Mouse (Mus musculus): ENCODE results near the gene Troap. TPM values are rescaled to one million over a fixed set of nuclear protein-coding genes. Genes with fewer than 3 reads are reported as not detected.
"Not testable (repeated sequence)": the region's sequence is repeated elsewhere in the genome, so short reads cannot be mapped to it uniquely, and the experiment has no call there.

The Troap gene
- polyA plus RNA-seq, 1 experiment from 2014 or later, result 2.4 TPM

DNA sequence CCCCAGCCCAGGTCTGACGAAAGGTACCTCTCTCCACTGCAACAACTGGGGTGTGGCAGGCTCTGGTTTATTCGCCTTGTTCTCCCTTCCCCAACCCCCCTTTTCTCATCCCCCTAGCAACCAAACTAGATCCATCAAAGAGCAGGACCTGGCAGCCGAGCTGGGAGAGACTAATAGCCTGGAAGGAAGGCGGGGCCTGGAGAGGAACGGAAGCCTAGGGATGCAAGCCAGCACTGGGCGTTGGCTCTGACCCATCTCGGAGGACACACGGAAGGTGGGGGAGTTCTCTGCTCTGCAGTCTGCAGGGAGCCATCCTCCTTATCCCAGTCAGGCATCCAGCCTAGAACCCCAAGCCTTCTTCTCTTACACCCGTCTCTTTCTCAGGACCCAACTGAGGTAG lies 21.0 kb upstream of the Troap start:
- Histone ChIP-seq H3K4me2 (ENCODE audit: low read depth, low read length) (no peak overlapping the region), H3K9ac (replicated peaks; ENCODE audit: low read depth, low read length) (no peak overlapping the region), H3K4me3 (ENCODE audit: low read depth, low read length) (no peak overlapping the region), H3K36me3 (ENCODE audit: control insufficient read depth, insufficient read depth, low read length) (no peaks in the 10 kb centered on the region), H3K9me3 (ENCODE audit: control insufficient read depth, low read length) (no peaks in the 10 kb centered on the region), H3K27me3 (ENCODE audit: control insufficient read depth, insufficient read depth, low read length) (peaks cover 48% of the 10 kb centered on the region), H3K4me1 (ENCODE audit: control insufficient read depth, insufficient read depth, low read length) (peaks cover 8% of the 10 kb centered on the region), H3K27ac (ENCODE audit: low read depth, low read length) (peak overlapping the region; percentile 16; the same call in 1 of the 2 replicates)
- 5% methylated on average over 9 of the region's 9 CpGs for WGBS
- ATAC-seq (ENCODE audit: low read depth), result no peak

DNA sequence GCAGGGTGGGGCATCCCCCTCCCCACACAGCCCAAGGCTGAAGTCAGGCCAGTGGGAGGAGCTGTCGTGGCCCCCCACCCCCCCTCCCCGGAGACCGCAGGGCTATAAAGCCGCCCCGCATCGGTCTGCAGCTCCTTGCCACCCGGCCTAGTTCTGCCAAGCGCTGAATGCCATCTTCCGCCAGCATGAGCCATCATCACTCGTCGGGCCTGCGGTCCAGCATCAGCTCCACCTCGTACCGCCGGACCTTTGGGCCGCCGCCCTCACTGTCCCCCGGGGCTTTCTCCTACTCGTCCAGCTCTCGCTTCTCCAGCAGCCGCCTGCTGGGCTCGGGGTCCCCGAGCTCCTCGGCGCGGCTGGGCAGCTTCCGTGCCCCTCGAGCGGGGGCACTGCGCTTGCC lies 19.3 kb upstream of the Troap start, which contains the start of gene Prph:
Gene Prph, plus strand, starts transcription at position 135 of the 400 bp plus-strand sequence.
- Histone ChIP-seq H3K4me2 (ENCODE audit: low read depth, low read length) (peak within 1 kb of the TSS; percentile 56), H3K27ac (ENCODE audit: low read depth, low read length) (peak within 1 kb of the TSS; percentile 16), H3K9ac (replicated peaks; ENCODE audit: low read depth, low read length) (peak within 1 kb of the TSS; percentile 42), H3K4me1 (ENCODE audit: control insufficient read depth, insufficient read depth, low read length) (peaks cover 8% of the 10 kb centered on the region), H3K9me3 (ENCODE audit: control insufficient read depth, low read length) (no peaks in the 10 kb centered on the region), H3K36me3 (ENCODE audit: control insufficient read depth, insufficient read depth, low read length) (no peaks in the 10 kb centered on the region), H3K27me3 (ENCODE audit: control insufficient read depth, insufficient read depth, low read length) (peaks cover 56% of the 10 kb centered on the region), H3K4me3 (ENCODE audit: low read depth, low read length) (peak within 1 kb of the TSS; percentile 31)
- under 1% methylated on average over 29 of the region's 30 CpGs for WGBS
- no peak for ATAC-seq (ENCODE audit: low read depth)

DNA sequence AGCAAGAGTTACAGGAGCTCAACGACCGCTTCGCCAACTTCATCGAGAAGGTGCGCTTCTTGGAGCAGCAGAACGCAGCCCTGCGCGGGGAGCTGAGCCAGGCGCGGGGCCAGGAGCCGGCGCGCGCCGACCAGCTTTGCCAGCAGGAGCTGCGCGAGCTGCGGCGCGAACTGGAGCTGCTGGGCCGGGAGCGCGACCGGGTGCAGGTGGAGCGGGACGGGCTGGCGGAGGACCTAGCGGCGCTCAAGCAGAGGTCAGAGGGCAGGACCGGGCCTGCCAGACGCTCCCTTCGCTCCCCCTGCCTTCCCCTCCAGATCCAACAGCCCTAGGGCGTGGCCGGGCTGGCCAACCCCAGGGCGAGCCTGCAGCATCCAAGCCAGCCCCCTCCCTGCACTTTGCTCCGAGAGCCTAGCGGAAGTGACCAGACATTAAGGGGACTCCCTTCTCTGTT lies 18.8 kb upstream of the Troap start:
- no peak for ATAC-seq (ENCODE audit: low read depth)
- Histone ChIP-seq H3K36me3 (ENCODE audit: control insufficient read depth, insufficient read depth, low read length) (no peaks in the 10 kb centered on the region), H3K4me1 (ENCODE audit: control insufficient read depth, insufficient read depth, low read length) (peaks cover 8% of the 10 kb centered on the region), H3K27ac (ENCODE audit: low read depth, low read length) (no peak overlapping the region; the same call in 1 of the 2 replicates), H3K4me3 (ENCODE audit: low read depth, low read length) (peak overlapping the region; percentile 31), H3K27me3 (ENCODE audit: control insufficient read depth, insufficient read depth, low read length) (peaks cover 56% of the 10 kb centered on the region), H3K9ac (replicated peaks; ENCODE audit: low read depth, low read length) (peak overlapping the region; percentile 42), H3K4me2 (ENCODE audit: low read depth, low read length) (peak overlapping the region; percentile 56), H3K9me3 (ENCODE audit: control insufficient read depth, low read length) (no peaks in the 10 kb centered on the region)
- WGBS, result 0% methylated on average over 37 of the region's 37 CpGs

DNA sequence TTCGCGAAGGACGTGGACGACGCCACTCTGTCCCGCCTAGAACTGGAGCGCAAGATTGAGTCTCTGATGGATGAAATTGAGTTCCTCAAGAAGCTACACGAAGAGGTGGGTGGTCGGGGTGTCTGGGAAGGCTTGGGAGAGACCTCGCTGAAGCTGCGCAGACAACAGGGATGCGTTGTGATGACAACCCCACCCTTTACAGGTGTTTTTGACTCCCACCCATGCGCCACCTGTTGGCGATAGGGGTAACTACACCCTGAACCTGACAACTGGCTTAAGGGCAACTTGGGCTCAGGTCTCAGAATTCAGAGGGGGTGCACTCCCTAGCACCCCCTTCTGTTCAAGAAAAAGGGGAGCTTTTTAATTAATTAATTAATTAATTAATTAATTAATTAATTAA lies 18.0 kb upstream of the Troap start:
- no peak for ATAC-seq (ENCODE audit: low read depth)
- Histone ChIP-seq H3K4me1 (ENCODE audit: control insufficient read depth, insufficient read depth, low read length) (peaks cover 8% of the 10 kb centered on the region), H3K9ac (replicated peaks; ENCODE audit: low read depth, low read length) (no peak overlapping the region), H3K36me3 (ENCODE audit: control insufficient read depth, insufficient read depth, low read length) (no peaks in the 10 kb centered on the region), H3K27me3 (ENCODE audit: control insufficient read depth, insufficient read depth, low read length) (peaks cover 56% of the 10 kb centered on the region), H3K4me2 (ENCODE audit: low read depth, low read length) (no peak overlapping the region; the same call in 1 of the 2 replicates), H3K4me3 (ENCODE audit: low read depth, low read length) (peak overlapping the region; percentile 31; the same call in 1 of the 2 replicates), H3K27ac (ENCODE audit: low read depth, low read length) (no peak overlapping the region), H3K9me3 (ENCODE audit: control insufficient read depth, low read length) (no peaks in the 10 kb centered on the region)
- WGBS, result 5% methylated on average over 14 of the region's 14 CpGs

DNA sequence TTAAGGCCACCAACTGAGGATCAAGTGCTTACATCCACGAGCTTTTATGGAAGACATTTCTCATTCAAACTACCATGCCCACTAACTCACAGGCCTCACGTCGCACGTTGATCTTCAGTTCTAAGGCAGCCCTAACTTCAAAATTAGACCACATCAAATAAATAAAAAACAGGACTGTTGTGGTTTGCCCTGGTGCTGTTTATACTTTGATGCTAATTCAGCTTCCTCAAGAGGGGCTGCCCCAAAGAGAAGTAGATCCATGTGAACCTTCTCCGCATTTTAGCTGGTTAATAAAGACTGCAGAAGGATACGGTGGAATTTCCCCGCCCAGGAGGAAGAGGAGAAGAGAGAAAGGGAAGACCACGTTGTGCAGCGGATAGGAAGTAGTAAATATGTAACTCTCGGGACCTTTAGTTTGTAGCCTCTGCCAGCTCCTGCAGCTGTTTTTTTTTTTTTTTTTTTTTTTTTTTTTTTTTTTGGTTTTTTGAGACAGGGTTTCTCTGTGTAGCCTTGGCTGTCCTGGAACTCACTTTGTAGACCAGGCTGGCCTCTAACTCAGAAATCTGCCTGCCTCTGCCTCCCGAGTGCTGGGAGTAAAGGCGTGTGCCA lies 8.7 kb upstream of the Troap start:
- H3K4me3 ChIP-seq (ENCODE audit: low read depth, low read length), result no peak overlapping the region
- ATAC-seq (ENCODE audit: low read depth), result no peak
- H3K27me3 ChIP-seq (ENCODE audit: control insufficient read depth, insufficient read depth, low read length), result no peaks in the 10 kb centered on the region
- H3K4me2 ChIP-seq (ENCODE audit: low read depth, low read length), result no peak overlapping the region
- no peaks in the 10 kb centered on the region for H3K9me3 ChIP-seq (ENCODE audit: control insufficient read depth, low read length)
- H3K9ac ChIP-seq (replicated peaks; ENCODE audit: low read depth, low read length), result no peak overlapping the region
- no peaks in the 10 kb centered on the region for H3K4me1 ChIP-seq (ENCODE audit: control insufficient read depth, insufficient read depth, low read length)
- no peak overlapping the region for H3K27ac ChIP-seq (ENCODE audit: low read depth, low read length)
- WGBS, result 75% methylated on average over 12 of the region's 12 CpGs
- no peaks in the 10 kb centered on the region for H3K36me3 ChIP-seq (ENCODE audit: control insufficient read depth, insufficient read depth, low read length)

DNA sequence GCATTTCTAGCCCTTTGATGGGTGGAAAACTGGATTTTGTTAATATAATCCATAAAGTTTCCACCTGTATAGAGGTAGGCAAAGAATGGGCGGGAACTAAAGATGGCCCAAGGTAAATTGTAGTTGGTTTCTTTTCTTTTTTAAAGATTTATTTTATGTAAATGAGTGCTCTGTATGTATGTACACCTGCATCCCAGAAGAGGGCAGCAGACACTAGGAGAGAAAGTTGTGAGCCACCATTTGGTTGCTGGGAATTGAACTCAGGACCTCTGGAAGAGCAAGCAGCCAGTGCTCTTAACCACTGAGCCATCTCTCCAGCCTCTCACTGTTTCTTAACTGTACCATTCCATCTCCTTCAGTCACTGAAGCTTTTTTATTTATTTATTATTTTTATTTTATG lies 2.4 kb upstream of the Troap start:
- H3K27ac ChIP-seq (ENCODE audit: low read depth, low read length), result no peak overlapping the region
- no peaks in the 10 kb centered on the region for H3K9me3 ChIP-seq (ENCODE audit: control insufficient read depth, low read length)
- no peak for ATAC-seq (ENCODE audit: low read depth)
- no peaks in the 10 kb centered on the region for H3K36me3 ChIP-seq (ENCODE audit: control insufficient read depth, insufficient read depth, low read length)
- peaks cover 9% of the 10 kb centered on the region; the same call in 1 of the 2 replicates for H3K4me1 ChIP-seq (ENCODE audit: control insufficient read depth, insufficient read depth, low read length)
- no peak overlapping the region for H3K4me2 ChIP-seq (ENCODE audit: low read depth, low read length)
- no peaks in the 10 kb centered on the region for H3K27me3 ChIP-seq (ENCODE audit: control insufficient read depth, insufficient read depth, low read length)
- 88% methylated on average over 1 of the region's 1 CpGs for WGBS
- no peak overlapping the region for H3K4me3 ChIP-seq (ENCODE audit: low read depth, low read length)
- H3K9ac ChIP-seq (replicated peaks; ENCODE audit: low read depth, low read length), result no peak overlapping the region

DNA sequence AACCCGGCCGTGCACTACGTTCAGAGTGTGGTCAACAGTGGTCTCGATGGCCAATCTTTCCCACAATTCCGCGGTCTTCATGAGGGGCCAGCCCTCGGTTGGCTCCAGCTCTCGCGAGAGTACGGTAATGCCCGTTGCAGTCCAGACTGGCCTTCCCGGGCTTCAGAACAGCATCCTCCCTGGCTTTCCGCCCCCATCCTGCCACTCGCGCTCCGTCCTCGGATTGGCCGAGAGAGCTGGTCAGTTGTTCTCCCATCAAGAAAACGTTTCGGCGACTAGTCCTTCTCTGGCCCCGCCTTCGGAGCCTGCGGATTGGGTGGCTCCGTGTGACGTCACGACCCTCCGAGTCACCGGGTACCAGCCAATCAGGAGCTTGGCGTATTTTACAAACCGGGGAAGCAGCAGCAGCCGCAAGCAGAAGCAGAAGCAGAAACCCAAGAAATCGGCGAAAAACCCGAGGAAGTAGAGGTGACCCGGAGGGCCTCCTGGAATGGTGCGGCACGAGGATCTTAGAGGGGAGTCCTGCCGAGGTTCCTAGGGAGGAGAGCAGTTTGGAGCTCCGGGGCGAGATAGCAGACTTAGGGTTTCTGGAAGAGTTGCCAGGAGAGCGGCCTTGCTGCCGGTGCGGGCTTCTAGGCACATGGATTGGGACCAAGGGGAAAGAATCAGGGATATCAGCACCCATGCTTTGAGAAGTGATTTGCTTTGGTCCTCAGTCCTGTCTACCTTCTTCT lies 392 bp downstream of the Troap start:
- Histone ChIP-seq H3K36me3 (ENCODE audit: control insufficient read depth, insufficient read depth, low read length) (no peaks in the 10 kb centered on the region), H3K4me3 (ENCODE audit: low read depth, low read length) (peak overlapping the region; percentile 47), H3K27me3 (ENCODE audit: control insufficient read depth, insufficient read depth, low read length) (no peaks in the 10 kb centered on the region), H3K9me3 (ENCODE audit: control insufficient read depth, low read length) (no peaks in the 10 kb centered on the region), H3K9ac (replicated peaks; ENCODE audit: low read depth, low read length) (peak overlapping the region; percentile 83), H3K4me1 (ENCODE audit: control insufficient read depth, insufficient read depth, low read length) (peaks cover 9% of the 10 kb centered on the region; the same call in 1 of the 2 replicates), H3K4me2 (ENCODE audit: low read depth, low read length) (peak overlapping the region; percentile 97), H3K27ac (ENCODE audit: low read depth, low read length) (peak overlapping the region; percentile 92)
- WGBS, result under 1% methylated on average over 44 of the region's 44 CpGs
- ATAC-seq (ENCODE audit: low read depth), result peak; percentile 97

DNA sequence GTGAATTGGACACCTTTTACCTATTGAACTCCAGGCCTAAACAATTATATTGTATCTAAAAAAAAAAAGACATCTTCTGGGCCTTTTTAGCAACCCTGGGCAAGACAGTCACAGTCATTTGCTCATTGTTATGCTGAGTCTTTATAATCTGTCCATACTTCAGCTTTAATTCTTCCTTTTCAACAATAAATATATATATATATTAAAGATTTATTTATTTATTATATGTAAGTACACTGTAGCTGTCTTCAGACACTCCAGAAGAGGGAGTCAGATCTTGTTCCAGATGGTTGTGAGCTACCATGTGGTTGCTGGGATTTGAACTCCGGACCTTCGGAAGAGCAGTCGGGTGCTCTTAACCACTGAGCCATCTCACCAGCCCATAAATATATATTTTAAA lies 1.6 kb downstream of the Troap start:
- H3K27me3 ChIP-seq (ENCODE audit: control insufficient read depth, insufficient read depth, low read length); H3K4me1 ChIP-seq (ENCODE audit: control insufficient read depth, insufficient read depth, low read length); H3K36me3 ChIP-seq (ENCODE audit: control insufficient read depth, insufficient read depth, low read length); H3K27ac ChIP-seq (ENCODE audit: low read depth, low read length); H3K9ac ChIP-seq (replicated peaks; ENCODE audit: low read depth, low read length); H3K4me3 ChIP-seq (ENCODE audit: low read depth, low read length); H3K4me2 ChIP-seq (ENCODE audit: low read depth, low read length); H3K9me3 ChIP-seq (ENCODE audit: control insufficient read depth, low read length); ATAC-seq (ENCODE audit: low read depth): not testable (repeated sequence)
- WGBS, result 99% methylated on average over 3 of the region's 3 CpGs
